Mouse (Mus musculus) kidney, postnatal 0 days (tissue): Measurements from ENCODE around the gene Pcolce. TPM values are rescaled to one million over a fixed set of nuclear protein-coding genes. Genes with fewer than 3 reads are reported as not detected.
A peak's percentile ranks its signal among the peaks of the same experiment; 100 is the strongest.

Source experiments
- ATAC-seq: fragments of 200-750 bp; cut with Nextera tagmentation; replicated peaks from 2 replicates; pipeline ENCODE4 v1.8.0; 2017; ENCODE audit warnings: low read depth, moderate number of reproducible peaks, moderate TSS enrichment, moderate library complexity; ENCODE audit not compliant: low FRiP score
- DNase-seq: peaks from one replicate; pipeline ENCODE4 v3.0.0-alpha.2; 2016; ENCODE audit warnings: low spot score
- H3K27ac ChIP-seq: fragments of 300-500 bp; sonication (generic); 2 replicates; pipeline ENCODE4 v1.5.1; 2014; ENCODE audit warnings: mild to moderate bottlenecking
- H3K27me3 ChIP-seq: fragments of 300-500 bp; sonication (generic); 2 replicates; pipeline ENCODE4 v1.6.1; 2014; ENCODE audit warnings: low read length, mixed read lengths; ENCODE audit not compliant: insufficient read depth
- H3K36me3 ChIP-seq: fragments of 300-500 bp; sonication (generic); 2 replicates; pipeline ENCODE4 v1.6.1; 2014; ENCODE audit warnings: low read length, mixed read lengths; ENCODE audit not compliant: insufficient read depth
- H3K4me1 ChIP-seq: fragments of 300-500 bp; sonication (generic); replicated peaks from 2 replicates; pipeline ENCODE4 v1.6.1; 2014; ENCODE audit warnings: antibody characterized with exemption, low read length, mixed read lengths; ENCODE audit not compliant: insufficient read depth
- H3K4me2 ChIP-seq: fragments of 300-500 bp; sonication (generic); 2 replicates; pipeline ENCODE4 v1.6.1; 2014; ENCODE audit warnings: mild to moderate bottlenecking, low read length, moderate library complexity, mixed read lengths
- H3K4me3 ChIP-seq: fragments of 300-500 bp; sonication (generic); replicated peaks from 2 replicates; pipeline ENCODE4 v1.5.1; 2014; ENCODE audit warnings: low read depth, low read length
- H3K9ac ChIP-seq: fragments of 300-500 bp; sonication (generic); 2 replicates; pipeline ENCODE4 v1.6.1; 2014; ENCODE audit warnings: low read depth, low read length
- H3K9me3 ChIP-seq: fragments of 300-500 bp; sonication (generic); replicated peaks from 2 replicates; pipeline ENCODE4 v1.6.1; 2016; ENCODE audit warnings: low read length, inconsistent platforms, mixed read lengths
- CTCF ChIP-seq: IDR thresholded peaks from 2 replicates; pipeline ENCODE4 v1.5.1; 2016; ENCODE audit warnings: antibody characterized with exemption, low read depth, mild to moderate bottlenecking, moderate library complexity
- WGBS: fragments of 180-500 bp; shearing (Covaris S2); extraction: QIAGEN DNeasy Blood & Tissue Kit; methylation state at CpG from one replicate; pipeline ENCODE4 v1.1.7; 2014; 5-methylcytosine and 5-hydroxymethylcytosine counted together
- polyA plus RNA-seq: library from polyadenylated mRNA; unstranded; fragments of >200 nt; fragmentation: Nextera tagmentation; extraction: Ambion mirVana; gene quantifications from 2 replicates; pipeline ENCODE4 v1.2.1, GENCODE M21; 2015

The Pcolce gene
- polyA plus RNA-seq, 1 experiment from 2014 or later, result 120 TPM

DNA sequence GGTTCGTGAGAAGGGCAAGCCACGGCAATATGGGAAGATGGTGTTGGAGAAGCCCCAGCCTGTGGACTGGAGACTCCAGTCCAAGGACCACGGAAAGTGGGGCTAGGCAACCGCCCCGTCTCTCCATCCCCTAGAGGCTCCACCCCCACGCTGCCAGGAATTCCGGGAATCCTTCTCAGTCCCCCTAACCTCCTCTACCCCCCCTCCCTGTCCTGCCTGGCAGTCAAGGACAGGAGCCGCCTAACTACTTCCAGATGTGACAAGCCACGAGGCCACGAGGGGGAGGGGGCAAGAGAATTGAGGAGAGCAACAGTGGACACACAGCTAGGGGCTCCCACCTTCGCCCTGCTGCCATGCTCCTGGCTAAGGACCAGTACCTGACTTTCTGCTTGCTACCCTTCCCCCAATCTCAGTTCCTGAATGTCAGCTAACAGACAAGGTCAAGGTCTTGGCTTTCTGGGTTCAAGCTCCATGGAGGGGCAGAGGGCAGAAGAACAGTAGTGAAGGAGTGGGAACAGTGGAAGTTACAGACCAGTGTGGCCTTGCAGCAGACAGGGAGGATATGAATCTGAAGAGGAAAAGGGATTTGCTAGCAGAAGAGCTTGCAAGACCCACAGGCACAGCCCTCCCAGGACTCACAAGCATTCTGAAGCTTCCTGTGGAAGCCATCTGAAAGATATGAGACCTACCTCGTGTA lies 2.9 kb downstream of the Pcolce start:
- H3K9ac ChIP-seq, result peak overlapping the region; percentile 56
- peak; percentile 23; the same call in 1 of the 2 replicates for TF ChIP-seq CTCF
- WGBS, result 7% methylated on average over 12 of the region's 12 CpGs
- H3K4me2 ChIP-seq, result peak overlapping the region; percentile 54
- DNase-seq, result peak; percentile 91
- peak overlapping the region; percentile 94 for H3K27ac ChIP-seq
- H3K4me3 ChIP-seq, result peak overlapping the region; percentile 30
- ATAC-seq, result peak; percentile 60
- H3K4me1 ChIP-seq, result peaks cover 23% of the 10 kb centered on the region
- no peaks in the 10 kb centered on the region for H3K36me3 ChIP-seq
- H3K9me3 ChIP-seq, result no peaks in the 10 kb centered on the region
- H3K27me3 ChIP-seq, result no peaks in the 10 kb centered on the region

DNA sequence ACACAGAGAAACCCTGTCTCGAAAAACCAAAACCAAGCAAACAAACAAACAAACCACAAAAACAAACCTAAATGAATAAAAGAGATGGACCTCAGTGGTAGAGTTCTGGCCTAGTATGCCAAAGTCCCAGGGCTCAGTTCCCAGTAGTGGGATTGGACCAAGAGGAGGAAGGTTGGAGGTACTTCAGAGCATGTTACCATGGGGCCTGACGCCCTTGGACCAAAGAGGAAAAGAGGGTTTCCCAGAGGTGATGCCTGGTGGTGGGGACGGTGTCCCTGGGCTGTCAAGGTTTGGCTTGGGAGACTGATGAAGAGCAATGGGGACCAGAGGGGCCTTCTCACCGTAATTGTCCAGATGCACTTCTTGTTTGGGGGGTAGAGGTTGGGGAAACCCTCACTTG lies 3.5 kb downstream of the Pcolce start:
- ATAC-seq (no peak), DNase-seq (no peak)
- peaks cover 23% of the 10 kb centered on the region for H3K4me1 ChIP-seq
- peak overlapping the region; percentile 94; the same call in 1 of the 2 replicates for H3K27ac ChIP-seq
- no peaks in the 10 kb centered on the region for H3K27me3 ChIP-seq
- peak overlapping the region; percentile 54 for H3K4me2 ChIP-seq
- H3K4me3 ChIP-seq, result peak overlapping the region; percentile 30
- H3K36me3 ChIP-seq, result no peaks in the 10 kb centered on the region
- WGBS, result 54% methylated on average over 4 of the region's 4 CpGs
- H3K9ac ChIP-seq, result peak overlapping the region; percentile 56; the same call in 1 of the 2 replicates
- TF ChIP-seq CTCF, result no peak
- H3K9me3 ChIP-seq, result no peaks in the 10 kb centered on the region

DNA sequence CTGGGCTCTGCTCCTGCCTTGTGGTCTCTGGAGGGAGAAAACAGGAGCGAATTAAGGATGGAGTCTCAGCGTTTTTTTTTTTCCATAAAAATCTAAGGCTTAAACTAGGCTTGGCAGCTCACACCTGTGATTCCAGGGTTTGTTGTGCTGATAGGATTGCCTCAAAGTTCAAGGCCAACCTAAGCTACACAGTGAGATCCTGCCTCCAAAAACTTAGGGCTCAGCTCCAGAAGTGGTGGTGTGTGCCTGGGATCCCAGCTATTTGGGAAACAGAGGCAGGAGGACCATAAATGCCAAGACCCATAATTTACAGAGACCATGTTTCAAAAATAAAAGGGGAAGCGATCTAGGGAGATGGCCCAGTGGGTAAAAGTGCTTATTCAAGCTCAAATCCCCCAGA lies 4.3 kb downstream of the Pcolce start:
- no peak for DNase-seq
- Histone ChIP-seq H3K4me3 (no peak overlapping the region), H3K36me3 (no peaks in the 10 kb centered on the region), H3K4me2 (peak overlapping the region; percentile 46; the same call in 1 of the 2 replicates), H3K9me3 (no peaks in the 10 kb centered on the region), H3K9ac (no peak overlapping the region), H3K4me1 (peaks cover 23% of the 10 kb centered on the region), H3K27me3 (no peaks in the 10 kb centered on the region), H3K27ac (no peak overlapping the region)
- TF ChIP-seq CTCF, result no peak
- WGBS, result 62% methylated on average over 3 of the region's 3 CpGs
- no peak for ATAC-seq

DNA sequence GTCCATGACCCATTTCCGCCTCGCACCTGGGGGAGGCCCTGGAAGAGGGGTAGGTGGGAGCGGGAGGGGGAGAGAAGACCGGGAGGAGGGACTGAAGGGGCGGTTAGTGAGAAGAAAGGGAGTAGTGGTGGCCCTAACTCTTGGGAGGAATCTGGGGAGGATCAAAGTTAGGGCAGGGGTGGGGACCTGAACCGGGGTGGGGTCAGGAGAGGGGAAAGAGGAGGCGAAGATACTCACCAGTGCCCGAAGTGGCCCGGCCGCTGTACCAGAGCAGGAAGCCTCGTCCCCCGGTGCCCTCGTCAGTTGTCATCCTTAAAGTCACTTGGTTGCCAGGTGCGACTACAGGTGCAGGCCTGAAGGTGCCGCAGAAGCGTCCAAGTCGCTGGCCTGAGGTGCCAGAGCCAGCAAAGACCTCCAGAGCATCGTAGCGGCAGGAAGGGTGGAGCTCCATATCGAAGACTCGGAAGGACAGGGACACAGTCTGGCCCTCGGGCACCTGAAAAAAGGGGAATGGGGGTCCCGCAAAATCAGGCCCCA lies 4.9 kb downstream of the Pcolce start:
- Histone ChIP-seq H3K9me3 (no peaks in the 10 kb centered on the region), H3K27ac (no peak overlapping the region), H3K9ac (0 out of 2 replicates have a peak overlapping the region, but pooled peaks have one; percentile 40), H3K27me3 (no peaks in the 10 kb centered on the region), H3K4me3 (0 out of 2 replicates have a peak overlapping the region, but pooled peaks have one; percentile 7), H3K4me1 (peaks cover 22% of the 10 kb centered on the region), H3K36me3 (no peaks in the 10 kb centered on the region), H3K4me2 (peak overlapping the region; percentile 46)
- no peak for ATAC-seq
- TF ChIP-seq CTCF, result peak; percentile 17; the same call in 1 of the 2 replicates
- WGBS, result 18% methylated on average over 23 of the region's 23 CpGs
- no peak for DNase-seq

DNA sequence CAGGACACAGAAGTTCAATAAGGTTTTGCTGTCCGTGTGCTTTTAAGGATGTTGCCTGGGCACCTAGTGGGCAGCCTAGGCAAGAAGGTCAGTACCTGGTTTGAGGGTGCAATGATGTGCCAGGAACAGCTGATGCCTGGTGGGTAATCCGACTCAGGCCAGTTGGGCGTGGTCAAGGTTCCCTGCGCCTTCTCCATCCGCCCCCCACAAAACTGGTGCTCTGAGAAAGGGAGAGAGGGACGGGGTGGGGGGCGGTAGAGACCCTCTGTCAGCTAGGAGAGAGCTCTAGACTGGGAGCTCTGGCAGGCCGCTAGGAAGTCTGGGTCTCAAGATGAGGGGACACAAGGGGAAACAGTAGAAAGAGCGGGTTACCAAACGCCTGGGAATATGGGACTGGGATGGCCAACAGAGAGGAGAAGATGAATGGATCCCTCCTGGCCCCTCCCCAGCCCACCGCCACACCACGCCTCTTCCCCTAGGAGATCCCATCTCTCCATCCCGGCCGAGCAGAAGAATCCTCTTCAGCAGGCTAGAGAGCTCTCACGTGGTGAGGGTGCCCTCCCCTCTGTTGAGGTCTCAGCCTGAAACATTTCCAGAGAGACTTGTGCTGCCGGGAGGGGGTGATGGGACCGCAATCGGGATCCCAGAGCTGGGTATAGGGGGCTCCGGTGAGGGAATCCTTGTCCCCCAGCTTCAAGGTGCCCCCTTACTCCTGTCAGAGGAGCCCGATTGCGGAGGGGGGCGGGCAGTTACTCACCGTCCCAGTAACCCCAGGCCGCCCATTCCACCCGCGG lies 5.5 kb downstream of the Pcolce start:
- peaks cover 21% of the 10 kb centered on the region for H3K4me1 ChIP-seq

DNA sequence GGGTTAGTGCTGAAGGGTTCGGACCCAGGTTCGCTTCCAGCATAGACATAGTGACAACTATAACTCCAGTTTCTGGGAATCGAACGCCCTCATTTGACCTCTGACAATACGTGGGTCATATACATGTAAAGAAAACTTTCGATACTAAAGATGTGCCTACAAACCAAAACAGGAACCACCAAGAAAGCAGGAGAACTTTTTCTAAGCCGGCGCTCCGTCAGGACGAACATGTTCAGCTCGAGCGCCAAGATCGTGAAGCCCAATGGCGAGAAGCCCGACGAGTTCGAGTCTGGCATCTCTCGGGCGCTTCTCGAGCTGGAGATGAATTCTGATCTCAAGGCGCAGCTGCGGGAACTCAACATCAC lies 12.2 kb downstream of the Pcolce start:
- WGBS, result under 1% methylated on average over 22 of the region's 22 CpGs
- Histone ChIP-seq H3K4me3 (peak overlapping the region; percentile 72), H3K27ac (peak overlapping the region; percentile 83; the same call in 1 of the 2 replicates), H3K4me1 (peaks cover 10% of the 10 kb centered on the region), H3K27me3 (no peaks in the 10 kb centered on the region), H3K4me2 (peak overlapping the region; percentile 65), H3K36me3 (no peaks in the 10 kb centered on the region), H3K9ac (peak overlapping the region; percentile 57), H3K9me3 (no peaks in the 10 kb centered on the region)
- DNase-seq, result no peak
- ATAC-seq, result no peak
- no peak for TF ChIP-seq CTCF

More for the DNA sequence above, 5.5 kb downstream of the Pcolce start:
- TF ChIP-seq CTCF, result no peak
- no peak overlapping the region for H3K27ac ChIP-seq
- ATAC-seq, result no peak
- H3K9me3 ChIP-seq, result no peaks in the 10 kb centered on the region
- 0 out of 2 replicates have a peak overlapping the region, but pooled peaks have one; percentile 40 for H3K9ac ChIP-seq
- peak overlapping the region; percentile 46 for H3K4me2 ChIP-seq
- DNase-seq, result no peak
- 22% methylated on average over 26 of the region's 26 CpGs for WGBS
- no peaks in the 10 kb centered on the region for H3K36me3 ChIP-seq
- H3K4me3 ChIP-seq, result 0 out of 2 replicates have a peak overlapping the region, but pooled peaks have one; percentile 7
- no peaks in the 10 kb centered on the region for H3K27me3 ChIP-seq
